Mouse (Mus musculus) kidney, postnatal 0 days (tissue): ENCODE results near the gene Ppa1. TPM values are rescaled to one million over a fixed set of nuclear protein-coding genes. Genes with fewer than 3 reads are reported as not detected.

Experiments
- ATAC-seq: fragments of 200-750 bp; cut with Nextera tagmentation; replicated peaks from 2 replicates; pipeline ENCODE4 v1.8.0; 2017; ENCODE audit warnings: low read depth, moderate number of reproducible peaks, moderate TSS enrichment, moderate library complexity; ENCODE audit not compliant: low FRiP score
- DNase-seq: peaks from one replicate; pipeline ENCODE4 v3.0.0-alpha.2; 2016; ENCODE audit warnings: low spot score
- H3K27ac ChIP-seq: fragments of 300-500 bp; sonication (generic); 2 replicates; pipeline ENCODE4 v1.5.1; 2014; ENCODE audit warnings: mild to moderate bottlenecking
- H3K27me3 ChIP-seq: fragments of 300-500 bp; sonication (generic); 2 replicates; pipeline ENCODE4 v1.6.1; 2014; ENCODE audit warnings: low read length, mixed read lengths; ENCODE audit not compliant: insufficient read depth
- H3K36me3 ChIP-seq: fragments of 300-500 bp; sonication (generic); 2 replicates; pipeline ENCODE4 v1.6.1; 2014; ENCODE audit warnings: low read length, mixed read lengths; ENCODE audit not compliant: insufficient read depth
- H3K4me1 ChIP-seq: fragments of 300-500 bp; sonication (generic); replicated peaks from 2 replicates; pipeline ENCODE4 v1.6.1; 2014; ENCODE audit warnings: antibody characterized with exemption, low read length, mixed read lengths; ENCODE audit not compliant: insufficient read depth
- H3K4me2 ChIP-seq: fragments of 300-500 bp; sonication (generic); 2 replicates; pipeline ENCODE4 v1.6.1; 2014; ENCODE audit warnings: mild to moderate bottlenecking, low read length, moderate library complexity, mixed read lengths
- H3K4me3 ChIP-seq: fragments of 300-500 bp; sonication (generic); replicated peaks from 2 replicates; pipeline ENCODE4 v1.5.1; 2014; ENCODE audit warnings: low read depth, low read length
- H3K9ac ChIP-seq: fragments of 300-500 bp; sonication (generic); 2 replicates; pipeline ENCODE4 v1.6.1; 2014; ENCODE audit warnings: low read depth, low read length
- H3K9me3 ChIP-seq: fragments of 300-500 bp; sonication (generic); replicated peaks from 2 replicates; pipeline ENCODE4 v1.6.1; 2016; ENCODE audit warnings: low read length, inconsistent platforms, mixed read lengths
- CTCF ChIP-seq: IDR thresholded peaks from 2 replicates; pipeline ENCODE4 v1.5.1; 2016; ENCODE audit warnings: antibody characterized with exemption, low read depth, mild to moderate bottlenecking, moderate library complexity
- WGBS: fragments of 180-500 bp; shearing (Covaris S2); extraction: QIAGEN DNeasy Blood & Tissue Kit; methylation state at CpG from one replicate; pipeline ENCODE4 v1.1.7; 2014; 5-methylcytosine and 5-hydroxymethylcytosine counted together
- polyA plus RNA-seq: library from polyadenylated mRNA; unstranded; fragments of >200 nt; fragmentation: Nextera tagmentation; extraction: Ambion mirVana; gene quantifications from 2 replicates; pipeline ENCODE4 v1.2.1, GENCODE M21; 2015

Ppa1 gene
- polyA plus RNA-seq, 1 experiment from 2014 or later, result 111 TPM

GRCm38 (mm10) chr10:61655188-61655587 lies 6.8 kb downstream of the Ppa1 start:
- no peak for ATAC-seq
- H3K9ac ChIP-seq, result no peak overlapping the region
- 74% methylated on average over 3 of the region's 3 CpGs for WGBS
- no peak overlapping the region for H3K4me2 ChIP-seq
- 0 out of 2 replicates have a peak, but pooled peaks cover 4% of the 10 kb centered on the region for H3K36me3 ChIP-seq
- no peak overlapping the region for H3K4me3 ChIP-seq
- no peaks in the 10 kb centered on the region for H3K4me1 ChIP-seq
- TF ChIP-seq CTCF, result no peak
- H3K27ac ChIP-seq, result no peak overlapping the region
- H3K27me3 ChIP-seq, result no peaks in the 10 kb centered on the region
- H3K9me3 ChIP-seq, result no peaks in the 10 kb centered on the region
- no peak for DNase-seq

- DNase-seq (no peak), ATAC-seq (no peak)
- no peak overlapping the region for H3K4me2 ChIP-seq
- H3K9ac ChIP-seq, result 0 out of 2 replicates have a peak overlapping the region, but pooled peaks have one; percentile 18
- H3K27me3 ChIP-seq, result no peaks in the 10 kb centered on the region
- 75% methylated on average over 18 of the region's 18 CpGs for WGBS
- no peaks in the 10 kb centered on the region for H3K9me3 ChIP-seq
- TF ChIP-seq CTCF, result peak; percentile 23; the same call in 1 of the 2 replicates
- H3K4me1 ChIP-seq, result no peaks in the 10 kb centered on the region
- 0 out of 2 replicates have a peak, but pooled peaks cover 6% of the 10 kb centered on the region for H3K36me3 ChIP-seq
- no peak overlapping the region for H3K4me3 ChIP-seq
- H3K27ac ChIP-seq, result 0 out of 2 replicates have a peak overlapping the region, but pooled peaks have one; percentile 25
Measured at GRCm38 (mm10) chr10:61656928-61657882, 8.9 kb downstream of the Ppa1 start.

GRCm38 (mm10) chr10:61657985-61658384 lies 9.6 kb downstream of the Ppa1 start:
- Histone ChIP-seq H3K27me3 (no peaks in the 10 kb centered on the region), H3K4me2 (no peak overlapping the region), H3K4me3 (no peak overlapping the region), H3K9ac (no peak overlapping the region), H3K4me1 (no peaks in the 10 kb centered on the region), H3K36me3 (0 out of 2 replicates have a peak, but pooled peaks cover 7% of the 10 kb centered on the region), H3K9me3 (no peaks in the 10 kb centered on the region), H3K27ac (no peak overlapping the region)
- 23% methylated on average over 4 of the region's 4 CpGs for WGBS
- peak; percentile 78 for DNase-seq
- TF ChIP-seq CTCF, result peak; percentile 90
- no peak for ATAC-seq

- DNase-seq (no peak), ATAC-seq (no peak)
- peaks cover 20% of the 10 kb centered on the region; the same call in 1 of the 2 replicates for H3K36me3 ChIP-seq
- no peak overlapping the region for H3K27ac ChIP-seq
- no peaks in the 10 kb centered on the region for H3K27me3 ChIP-seq
- WGBS, result 62% methylated on average over 8 of the region's 8 CpGs
- no peaks in the 10 kb centered on the region for H3K4me1 ChIP-seq
- no peak overlapping the region for H3K4me2 ChIP-seq
- H3K4me3 ChIP-seq, result no peak overlapping the region
- no peak for TF ChIP-seq CTCF
- no peaks in the 10 kb centered on the region for H3K9me3 ChIP-seq
- no peak overlapping the region for H3K9ac ChIP-seq
Measured at GRCm38 (mm10) chr10:61661887-61662286, 13.5 kb downstream of the Ppa1 start.

- peaks cover 20% of the 10 kb centered on the region; the same call in 1 of the 2 replicates for H3K36me3 ChIP-seq
- ATAC-seq (no peak), DNase-seq (no peak)
- H3K4me2 ChIP-seq, result no peak overlapping the region
- no peak overlapping the region for H3K27ac ChIP-seq
- no peaks in the 10 kb centered on the region for H3K27me3 ChIP-seq
- no peaks in the 10 kb centered on the region for H3K9me3 ChIP-seq
- H3K4me1 ChIP-seq, result no peaks in the 10 kb centered on the region
- no peak for TF ChIP-seq CTCF
- 53% methylated on average over 10 of the region's 10 CpGs for WGBS
- H3K9ac ChIP-seq, result no peak overlapping the region
- no peak overlapping the region for H3K4me3 ChIP-seq
Measured at GRCm38 (mm10) chr10:61662391-61662988, 14.1 kb downstream of the Ppa1 start.

GRCm38 (mm10) chr10:61665111-61665510 lies 16.8 kb downstream of the Ppa1 start:
- WGBS, result 96% methylated on average over 10 of the region's 10 CpGs
- no peak for TF ChIP-seq CTCF
- Histone ChIP-seq H3K4me3 (no peak overlapping the region), H3K4me2 (no peak overlapping the region), H3K36me3 (peaks cover 29% of the 10 kb centered on the region; the same call in 1 of the 2 replicates), H3K9me3 (no peaks in the 10 kb centered on the region), H3K27ac (no peak overlapping the region), H3K9ac (no peak overlapping the region), H3K27me3 (no peaks in the 10 kb centered on the region), H3K4me1 (no peaks in the 10 kb centered on the region)
- no peak for ATAC-seq
- DNase-seq, result no peak
